Mouse (Mus musculus) neural tube, embryonic 14.5 days (tissue): ENCODE data around the gene Fam214b. TPM values are rescaled to one million over a fixed set of nuclear protein-coding genes. Genes with fewer than 3 reads are reported as not detected.
A peak's percentile ranks its signal among the peaks of the same experiment; 100 is the strongest.

Source experiments
- ATAC-seq: fragments of 200-750 bp; cut with Nextera tagmentation; 2 replicates; pipeline ENCODE4 v1.8.0; 2017; ENCODE audit warnings: low read depth, mild to moderate bottlenecking, moderate TSS enrichment, moderate library complexity
- H3K27ac ChIP-seq: fragments of 300-500 bp; sonication (generic); 2 replicates; pipeline ENCODE4 v1.5.1; 2014; ENCODE audit warnings: low read depth, mild to moderate bottlenecking, control low read depth, low read length, moderate library complexity, mixed read lengths
- H3K27me3 ChIP-seq: fragments of 300-500 bp; sonication (generic); 2 replicates; pipeline ENCODE4 v1.6.1; 2014; ENCODE audit warnings: low read length; ENCODE audit not compliant: control insufficient read depth, insufficient read depth
- H3K36me3 ChIP-seq: fragments of 300-500 bp; sonication (generic); 2 replicates; pipeline ENCODE4 v1.6.1; 2014; ENCODE audit warnings: low read length, mixed read lengths; ENCODE audit not compliant: control insufficient read depth, insufficient read depth
- H3K4me1 ChIP-seq: fragments of 300-500 bp; sonication (generic); 2 replicates; pipeline ENCODE4 v1.6.1; 2014; ENCODE audit warnings: low read length; ENCODE audit not compliant: control insufficient read depth, insufficient read depth
- H3K4me2 ChIP-seq: fragments of 300-500 bp; sonication (generic); 2 replicates; pipeline ENCODE4 v1.6.1; 2014; ENCODE audit warnings: mild to moderate bottlenecking, low read depth, low read length, control low read depth
- H3K4me3 ChIP-seq: fragments of 300-500 bp; sonication (generic); 2 replicates; pipeline ENCODE4 v1.5.1; 2014; ENCODE audit warnings: low read depth, low read length, control low read depth, mixed read lengths
- H3K9ac ChIP-seq: fragments of 300-500 bp; sonication (generic); replicated peaks from 2 replicates; pipeline ENCODE4 v1.6.1; 2014; ENCODE audit warnings: low read depth, mild to moderate bottlenecking, control low read depth, low read length, mixed read lengths
- H3K9me3 ChIP-seq: fragments of 300-500 bp; sonication (generic); 2 replicates; pipeline ENCODE4 v1.6.1; 2016; ENCODE audit warnings: low read length; ENCODE audit not compliant: control insufficient read depth
- WGBS: fragments of 180-500 bp; shearing (Covaris S2); extraction: QIAGEN DNeasy Blood & Tissue Kit; methylation state at CpG from one replicate; pipeline ENCODE4 v1.1.7; 2014; 5-methylcytosine and 5-hydroxymethylcytosine counted together
- polyA plus RNA-seq: library from polyadenylated mRNA; unstranded; fragments of >200 nt; fragmentation: Nextera tagmentation; extraction: Ambion mirVana; gene quantifications from 2 replicates; pipeline ENCODE4 v1.2.1, GENCODE M21; 2014

The Fam214b gene
- polyA plus RNA-seq, 1 experiment from 2014 or later, result 25.2 TPM

DNA sequence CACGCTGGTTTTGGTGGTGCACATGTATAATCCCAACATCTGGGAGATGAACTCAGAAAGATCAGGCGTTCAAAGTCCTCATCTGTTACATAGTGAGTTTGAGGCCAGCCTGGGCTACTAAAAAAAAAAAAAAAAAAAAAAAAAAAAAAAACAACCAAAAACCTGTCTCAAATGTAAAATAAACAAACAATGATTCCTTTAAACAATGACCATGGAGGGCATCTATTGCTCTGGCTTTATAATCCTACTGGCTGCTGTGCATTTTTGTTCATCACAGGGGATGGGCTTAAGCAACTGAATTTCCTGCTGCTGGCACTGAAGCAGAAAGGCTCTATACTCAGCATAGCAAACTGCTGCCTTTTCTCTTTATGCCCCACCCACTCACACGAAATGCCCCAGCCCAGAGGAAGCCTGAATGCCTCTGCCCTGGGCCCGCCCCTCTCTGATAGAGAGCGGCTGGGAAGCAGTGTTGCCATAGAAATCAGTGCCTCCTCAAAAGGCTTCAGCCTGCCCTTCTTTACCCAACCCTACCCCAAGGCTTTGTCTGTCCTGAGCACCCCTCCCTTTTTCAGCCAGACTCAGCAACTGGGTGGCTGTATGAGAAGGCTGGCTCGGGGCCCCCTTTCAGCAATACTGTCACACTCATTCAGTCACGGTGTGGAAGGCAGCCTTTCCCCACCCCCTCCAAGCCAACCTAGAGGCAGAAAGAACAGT, 2.2 kb downstream of the Fam214b start:
- Histone ChIP-seq H3K9me3 (no peaks in the 10 kb centered on the region), H3K9ac (peak overlapping the region; percentile 60; the same call in 1 of the 2 replicates), H3K4me3 (no peak overlapping the region; the same call in 1 of the 2 replicates), H3K27me3 (no peaks in the 10 kb centered on the region), H3K27ac (peak overlapping the region; percentile 88), H3K4me1 (peaks cover 19% of the 10 kb centered on the region), H3K4me2 (peak overlapping the region; percentile 72), H3K36me3 (no peaks in the 10 kb centered on the region)
- WGBS, result 13% methylated on average over 7 of the region's 7 CpGs
- ATAC-seq, result peak; percentile 50

DNA sequence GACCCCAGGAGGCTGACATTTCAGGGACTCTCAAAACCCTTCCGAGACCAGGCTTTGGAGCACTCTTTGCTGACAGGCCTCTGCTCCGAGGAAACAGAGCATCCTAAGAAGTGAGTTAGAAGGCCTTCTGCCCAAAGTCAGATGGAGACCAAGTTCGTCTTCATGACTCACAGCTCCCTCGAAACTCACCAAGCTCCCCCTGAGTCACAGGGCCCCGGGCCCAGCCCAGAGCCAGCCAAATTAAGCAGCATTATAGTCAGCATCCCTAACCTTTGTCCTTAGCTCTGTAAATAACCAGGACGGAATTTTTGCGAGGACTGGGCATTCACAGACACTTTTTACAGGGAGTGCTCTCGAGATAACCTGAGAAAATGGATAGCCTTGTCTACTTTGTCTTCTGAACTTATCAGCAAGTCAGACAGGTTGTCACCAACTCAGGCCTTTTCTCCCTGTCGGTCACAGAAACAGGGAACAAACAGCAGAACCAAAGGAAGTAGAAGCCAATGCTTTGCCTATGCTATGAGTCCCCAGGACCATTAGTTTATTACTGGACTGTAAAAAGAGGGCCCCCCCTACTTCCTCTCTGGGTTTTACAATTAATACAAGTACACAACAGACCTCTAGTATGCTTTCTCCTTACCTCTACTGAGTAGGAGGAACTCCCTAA, 5.0 kb downstream of the Fam214b start:
- 0 out of 2 replicates have a peak overlapping the region, but pooled peaks have one; percentile 24 for H3K27ac ChIP-seq
- H3K9ac ChIP-seq, result no peak overlapping the region

DNA sequence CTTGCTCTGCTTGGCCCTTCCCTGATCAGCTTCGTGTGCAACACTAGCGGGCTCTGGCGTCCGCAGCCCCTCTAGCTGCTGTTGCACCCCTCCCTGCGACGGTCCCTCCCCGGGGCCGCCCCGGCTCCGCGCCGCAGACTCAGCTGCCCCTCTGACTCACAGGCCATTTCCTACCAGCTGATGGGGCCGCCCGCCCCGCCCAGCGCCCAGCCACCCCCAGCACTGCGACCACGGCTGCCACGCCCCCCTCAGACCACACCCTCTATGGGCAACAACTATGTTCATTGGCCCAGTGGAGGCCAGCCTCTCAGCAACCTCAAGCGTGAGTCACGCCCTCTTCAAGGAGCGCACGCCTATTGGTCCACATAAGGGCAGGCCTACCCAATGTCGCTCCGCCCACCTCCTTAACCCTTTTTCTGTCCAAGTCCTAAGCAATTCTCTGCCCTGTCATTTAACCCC, 5.9 kb downstream of the Fam214b start:
- peak overlapping the region; percentile 87 for H3K9ac ChIP-seq
- no peaks in the 10 kb centered on the region for H3K27me3 ChIP-seq
- H3K4me3 ChIP-seq, result peak overlapping the region; percentile 72
- peak overlapping the region; percentile 83 for H3K27ac ChIP-seq
- peak overlapping the region; percentile 74 for H3K4me2 ChIP-seq
- H3K9me3 ChIP-seq, result no peaks in the 10 kb centered on the region
- WGBS, result 0% methylated on average over 25 of the region's 25 CpGs
- ATAC-seq, result peak; percentile 97
- peaks cover 10% of the 10 kb centered on the region for H3K36me3 ChIP-seq
- peaks cover 27% of the 10 kb centered on the region for H3K4me1 ChIP-seq

More for the DNA sequence above, 5.0 kb downstream of the Fam214b start:
- Histone ChIP-seq H3K9me3 (no peaks in the 10 kb centered on the region), H3K4me2 (0 out of 2 replicates have a peak overlapping the region, but pooled peaks have one; percentile 74), H3K4me3 (no peak overlapping the region), H3K36me3 (peaks cover 7% of the 10 kb centered on the region), H3K4me1 (peaks cover 27% of the 10 kb centered on the region), H3K27me3 (no peaks in the 10 kb centered on the region)
- WGBS, result 59% methylated on average over 9 of the region's 9 CpGs
- no peak for ATAC-seq

DNA sequence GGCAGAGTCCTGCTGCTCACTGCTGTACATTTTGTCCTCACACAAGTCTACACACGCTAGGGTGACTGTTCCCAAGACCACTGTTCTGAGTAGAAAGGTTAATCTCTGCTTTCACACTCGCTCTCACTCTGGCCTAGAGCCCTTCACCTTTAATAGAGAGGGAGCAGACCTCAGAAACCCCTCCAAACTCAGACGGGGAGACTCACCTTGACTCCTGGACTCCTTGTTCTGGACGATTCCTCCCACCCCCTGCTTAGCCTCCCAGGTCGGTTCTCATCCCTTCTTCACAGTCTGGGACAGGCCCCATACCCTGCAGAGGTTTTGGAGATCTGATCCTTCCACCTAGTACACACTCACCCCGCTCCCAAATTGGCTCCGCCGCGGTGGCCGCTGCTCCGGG, 6.4 kb downstream of the Fam214b start:
- Histone ChIP-seq H3K27ac (peak overlapping the region; percentile 83), H3K27me3 (no peaks in the 10 kb centered on the region), H3K4me2 (peak overlapping the region; percentile 74), H3K4me3 (peak overlapping the region; percentile 72), H3K4me1 (peaks cover 22% of the 10 kb centered on the region), H3K9ac (peak overlapping the region; percentile 87), H3K9me3 (no peaks in the 10 kb centered on the region), H3K36me3 (peaks cover 10% of the 10 kb centered on the region)
- ATAC-seq, result no peak
- under 1% methylated on average over 11 of the region's 11 CpGs for WGBS

DNA sequence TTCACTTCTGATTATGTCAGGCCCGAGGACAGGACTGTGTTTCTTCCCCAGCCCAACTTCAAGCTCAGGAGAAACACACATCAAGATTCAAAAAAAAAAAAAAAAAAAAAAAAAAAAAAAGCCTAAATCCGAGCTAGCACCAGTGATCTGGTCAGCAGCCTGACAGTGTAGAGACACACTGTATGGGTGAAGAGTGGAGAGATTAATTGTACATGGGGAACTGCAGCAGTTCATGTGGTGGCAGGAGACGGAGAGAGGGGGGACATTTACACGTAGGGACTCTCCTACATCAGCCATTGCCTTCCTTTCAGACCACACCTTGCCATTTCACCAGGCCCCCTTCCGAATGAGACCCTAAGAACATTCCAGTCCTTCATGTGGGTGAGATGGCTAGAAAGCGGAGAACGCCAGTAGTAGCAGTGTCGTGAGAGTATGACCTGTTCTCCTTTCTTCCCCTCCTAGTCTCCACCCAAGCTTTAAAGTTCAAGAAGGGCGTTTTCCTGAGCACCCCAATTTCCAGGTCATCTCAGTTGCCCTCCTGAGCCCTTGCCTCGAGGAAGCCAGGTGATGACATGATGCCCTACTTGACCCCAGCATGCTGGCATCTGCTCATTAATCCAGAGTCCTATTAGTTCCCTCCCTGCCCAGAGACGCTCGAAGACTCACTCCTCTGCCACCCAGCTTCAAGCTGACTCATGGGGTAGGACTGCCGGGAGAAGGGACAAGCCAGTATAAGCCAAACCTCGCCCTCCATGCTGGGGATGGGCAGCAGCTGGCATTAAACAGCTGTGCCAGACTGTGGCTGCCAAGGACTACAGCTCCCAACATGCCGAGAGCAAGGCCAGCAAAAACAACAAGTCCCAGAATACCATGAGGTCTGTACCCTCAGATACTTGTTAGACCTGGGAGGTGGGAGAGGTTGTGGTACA, 7.2 kb downstream of the Fam214b start:
- H3K9ac ChIP-seq, result peak overlapping the region; percentile 87; the same call in 1 of the 2 replicates
- no peak for ATAC-seq
- peaks cover 18% of the 10 kb centered on the region for H3K4me1 ChIP-seq
- H3K27me3 ChIP-seq, result no peaks in the 10 kb centered on the region
- peak overlapping the region; percentile 74 for H3K4me2 ChIP-seq
- 53% methylated on average over 15 of the region's 15 CpGs for WGBS
- H3K36me3 ChIP-seq, result peaks cover 14% of the 10 kb centered on the region
- no peaks in the 10 kb centered on the region for H3K9me3 ChIP-seq
- H3K4me3 ChIP-seq, result peak overlapping the region; percentile 72
- no peak overlapping the region for H3K27ac ChIP-seq

DNA sequence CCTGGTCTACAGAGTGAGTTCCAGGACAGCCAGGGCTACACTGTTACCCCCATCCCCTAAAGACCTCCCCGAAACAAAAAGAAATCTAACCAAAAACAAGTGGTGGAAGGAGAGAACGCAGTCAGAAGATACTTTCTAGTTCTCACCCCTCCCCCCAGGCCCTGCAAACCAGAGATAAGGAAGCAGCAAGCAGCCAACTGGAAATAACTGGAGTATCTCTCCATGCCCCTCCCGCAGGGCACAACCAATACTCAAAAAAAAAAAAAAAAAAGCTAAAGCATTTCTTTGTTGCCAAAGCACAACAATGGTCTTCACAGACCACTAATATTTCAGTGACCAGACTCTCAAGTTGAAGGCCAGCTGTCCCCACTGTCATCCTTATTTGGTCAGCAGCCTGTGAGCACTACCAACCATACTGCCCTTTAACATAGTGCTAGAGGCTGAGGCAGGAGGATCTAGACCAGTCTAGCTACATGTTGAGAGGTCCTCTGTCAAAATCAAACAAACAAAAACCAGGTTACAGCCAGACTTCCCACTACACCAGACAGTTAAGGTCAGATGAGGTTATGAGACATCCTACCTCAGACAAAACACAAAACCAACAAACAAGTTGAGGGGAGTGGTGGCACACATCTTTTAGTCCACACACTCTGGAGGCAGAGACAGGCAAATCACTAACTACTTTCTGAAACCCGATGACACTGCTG, 8.0 kb downstream of the Fam214b start:
- no peaks in the 10 kb centered on the region for H3K9me3 ChIP-seq
- no peak overlapping the region for H3K27ac ChIP-seq
- no peaks in the 10 kb centered on the region for H3K27me3 ChIP-seq
- peaks cover 22% of the 10 kb centered on the region for H3K36me3 ChIP-seq
- no peak for ATAC-seq
- H3K4me3 ChIP-seq, result no peak overlapping the region
- H3K4me1 ChIP-seq, result peaks cover 14% of the 10 kb centered on the region
- H3K4me2 ChIP-seq, result no peak overlapping the region
- no peak overlapping the region for H3K9ac ChIP-seq
- WGBS, result 73% methylated on average over 4 of the region's 4 CpGs

DNA sequence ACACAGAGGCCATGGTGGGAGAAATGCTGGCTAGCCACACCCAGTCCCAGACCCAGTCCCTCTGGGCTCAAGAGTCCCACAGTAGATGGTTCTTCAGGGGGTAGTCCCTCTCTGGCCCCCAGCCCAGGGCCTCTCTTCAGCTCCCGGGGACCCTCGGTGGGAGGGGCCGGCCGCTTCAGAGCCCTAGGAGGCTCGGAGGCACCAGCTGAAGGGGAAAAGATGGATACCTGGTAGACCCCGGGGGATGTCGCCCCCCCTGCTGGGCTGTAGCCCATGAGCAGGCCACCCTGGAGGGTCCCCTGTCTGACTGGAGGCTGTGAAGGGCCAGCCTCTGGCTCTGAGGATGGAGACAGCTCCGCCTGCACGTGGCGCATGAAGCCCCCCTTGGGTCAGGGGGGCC, 9.7 kb downstream of the Fam214b start:
- H3K9me3 ChIP-seq, result no peaks in the 10 kb centered on the region
- H3K27me3 ChIP-seq, result no peaks in the 10 kb centered on the region
- no peak overlapping the region for H3K4me3 ChIP-seq
- no peak overlapping the region for H3K9ac ChIP-seq
- ATAC-seq, result no peak
- WGBS, result 93% methylated on average over 10 of the region's 10 CpGs
- H3K4me1 ChIP-seq, result peaks cover 14% of the 10 kb centered on the region
- H3K4me2 ChIP-seq, result no peak overlapping the region
- peaks cover 26% of the 10 kb centered on the region for H3K36me3 ChIP-seq
- no peak overlapping the region for H3K27ac ChIP-seq

DNA sequence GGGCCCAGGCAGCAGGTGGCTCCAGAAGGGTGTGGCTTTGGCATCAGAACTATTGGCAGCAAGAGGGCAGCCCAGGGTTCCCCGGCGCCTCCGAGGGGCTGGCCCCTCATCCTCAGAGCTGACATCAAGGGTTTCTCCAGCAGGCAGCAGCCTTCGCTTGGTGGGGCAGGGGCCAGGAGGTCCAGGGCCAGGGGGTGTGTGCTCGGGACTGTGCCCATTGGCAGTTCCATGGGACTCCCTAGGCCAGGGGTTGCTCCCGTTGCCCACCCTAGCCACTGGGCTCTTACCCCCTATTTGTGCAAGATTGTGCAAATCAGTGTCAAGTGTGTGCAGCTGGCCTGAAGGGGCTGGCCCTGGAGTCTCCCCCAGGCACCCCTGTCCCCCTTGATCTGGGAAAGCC, 10.2 kb downstream of the Fam214b start:
- no peak overlapping the region for H3K4me2 ChIP-seq
- H3K4me3 ChIP-seq, result no peak overlapping the region
- peaks cover 26% of the 10 kb centered on the region for H3K36me3 ChIP-seq
- no peak overlapping the region for H3K27ac ChIP-seq
- no peaks in the 10 kb centered on the region for H3K27me3 ChIP-seq
- no peak overlapping the region for H3K9ac ChIP-seq
- H3K9me3 ChIP-seq, result no peaks in the 10 kb centered on the region
- WGBS, result 84% methylated on average over 6 of the region's 6 CpGs
- H3K4me1 ChIP-seq, result peaks cover 14% of the 10 kb centered on the region
- ATAC-seq, result no peak
